9 mouse cellular contexts compared by ENCODE assay signal in the genomic region with DNA sequence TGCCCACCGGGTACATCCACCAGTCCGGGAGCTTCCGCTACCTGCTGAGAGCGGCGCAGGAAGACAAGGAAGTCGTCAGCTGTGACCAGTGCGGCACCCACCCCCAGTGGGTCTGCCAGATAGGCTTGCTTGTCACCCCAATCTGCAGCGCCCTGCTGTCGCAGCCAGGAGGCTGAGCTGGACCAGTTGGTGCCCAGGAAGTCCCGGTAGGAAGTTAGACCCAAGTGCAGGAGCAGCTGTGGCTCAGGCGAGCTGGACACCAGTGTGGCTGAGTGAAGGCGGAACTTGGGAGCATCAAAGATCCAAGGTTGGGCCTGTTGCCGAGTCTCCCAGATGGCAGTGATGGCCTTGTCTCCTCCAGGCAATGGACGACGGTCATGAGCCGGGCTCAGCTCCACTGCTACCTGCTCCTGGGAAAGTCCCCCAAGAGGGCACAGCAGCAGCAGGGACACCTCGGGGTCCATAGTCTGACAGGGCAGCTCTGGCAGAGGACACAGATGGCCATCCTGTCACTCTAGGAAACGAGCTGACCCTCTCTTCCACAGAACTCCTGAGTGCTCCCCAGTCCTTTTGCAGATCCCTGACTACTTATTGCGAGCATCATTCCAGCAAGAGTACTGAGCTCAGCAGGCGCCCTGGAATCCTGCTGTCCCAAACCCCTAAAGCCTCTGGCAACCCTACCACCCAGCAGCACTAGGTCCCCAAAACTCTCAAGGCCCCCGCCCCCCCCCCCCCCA. TPM values are rescaled to one million over a fixed set of nuclear protein-coding genes. Genes with fewer than 3 reads are reported as not detected.
DNase-seq lines count a peak whose midpoint lies in the region; ATAC-seq and TF ChIP-seq lines count a peak whose summit lies in the region.
"Had no signal": no experiment of that assay in that cellular context is flagged by ENCODE, and none has a peak within 500 bp of the region (broad histone marks: within the 10 kb centered on the region; RNA-seq: fewer than 3 reads in every experiment).

No protein-coding gene starts in this region.

- H3K4me3 ChIP-seq in gastrocnemius, adult 2 months, result peak overlapping the region; percentile 88
- peak overlapping the region; percentile 66 for H3K4me3 ChIP-seq in cortical plate, adult 2 months (ENCODE audit: insufficient read depth, low read length)
- peak overlapping the region; percentile 64 for H3K4me3 ChIP-seq in intestine, embryonic 15.5 days (replicated peaks)
- H3K4me3 ChIP-seq in neural tube, embryonic 12.5 days, result peak overlapping the region; percentile 50

- peak overlapping the region; percentile 91 for H3K4me2 ChIP-seq in intestine, embryonic 15.5 days (replicated peaks)
- peak overlapping the region; percentile 75 for H3K4me2 ChIP-seq in neural tube, embryonic 12.5 days (replicated peaks)

- TF ChIP-seq CTCF in gastrocnemius, adult 2 months (IDR thresholded peaks at IDR 0.05), result no peak
- no peak for TF ChIP-seq CTCF in cortical plate, adult 2 months (IDR thresholded peaks at IDR 0.05; ENCODE audit: extremely low read depth, insufficient read depth, low read length)

- H3K27ac ChIP-seq in gastrocnemius, adult 2 months, result peak overlapping the region; percentile 96
- no peak overlapping the region for H3K27ac ChIP-seq in cortical plate, adult 2 months (ENCODE audit: insufficient read depth, low read length)
- peak overlapping the region; percentile 46 for H3K27ac ChIP-seq in intestine, embryonic 15.5 days
- no peak overlapping the region for H3K27ac ChIP-seq in neural tube, embryonic 12.5 days

- no peak for ATAC-seq in intestine, embryonic 15.5 days
- no peak for ATAC-seq in neural tube, embryonic 12.5 days (ENCODE audit: low FRiP score, low read depth)

- WGBS in intestine, embryonic 15.5 days, result 49% methylated on average over 20 of the region's 21 CpGs
- WGBS in neural tube, embryonic 12.5 days, result 52% methylated on average over 21 of the region's 21 CpGs

- no peaks in the 10 kb centered on the region for H3K9me3 ChIP-seq in intestine, embryonic 15.5 days
- no peaks in the 10 kb centered on the region for H3K9me3 ChIP-seq in neural tube, embryonic 12.5 days

- intact Hi-C loops in gastrocnemius, adult 2 months (cut with DNase I), result no loop called here

- DNase-seq in gastrocnemius, adult 2 months, result peak; percentile 53
- DNase-seq in gastrocnemius, postnatal 10 days, result no peak
- peak; percentile 33 for DNase-seq in 3T3-L1 (ENCODE audit: low read depth, low spot score)
- no peak for DNase-seq in right cerebral cortex, postnatal 14 days
- DNase-seq in yolk sac, embryonic 10.5 days (ENCODE audit: low spot score), result no peak

- peaks cover 4% of the 10 kb centered on the region; the same call in 1 of the 2 replicates for H3K4me1 ChIP-seq in cortical plate, adult 2 months (ENCODE audit: control insufficient read depth, insufficient read depth, low read length)
- peaks cover 36% of the 10 kb centered on the region for H3K4me1 ChIP-seq in intestine, embryonic 15.5 days (replicated peaks)
- H3K4me1 ChIP-seq in neural tube, embryonic 12.5 days, result peaks cover 39% of the 10 kb centered on the region

- 0 out of 2 replicates have a peak, but pooled peaks cover 3% of the 10 kb centered on the region for H3K36me3 ChIP-seq in intestine, embryonic 15.5 days
- H3K36me3 ChIP-seq in neural tube, embryonic 12.5 days, result peaks cover 23% of the 10 kb centered on the region

- TF ChIP-seq POLR2A in cortical plate, adult 2 months (IDR thresholded peaks at IDR 0.05; ENCODE audit: extremely low read depth, insufficient read depth, low read length), result no peak

- peak overlapping the region; percentile 75 for H3K9ac ChIP-seq in intestine, embryonic 15.5 days
- H3K9ac ChIP-seq in neural tube, embryonic 12.5 days, result peak overlapping the region; percentile 71

- H3K27me3 ChIP-seq in intestine, embryonic 15.5 days (replicated peaks), result no peaks in the 10 kb centered on the region
- H3K27me3 ChIP-seq in neural tube, embryonic 12.5 days (replicated peaks), result no peaks in the 10 kb centered on the region
- H3K27me3 ChIP-seq: Patski had no signal

RNA-seq across cellular contexts. Expression of a gene that starts 0.5 kb away (rescaled TPM):
- 10 to 100 TPM; 12.8 to 15.9 TPM for total RNA-seq in gastrocnemius, adult 2 months (2021)
- 10 to 100 TPM; 16.6 to 21.4 TPM for total RNA-seq in gastrocnemius, postnatal 10 days (2021)
- polyA plus RNA-seq in cortical plate, adult 2 months (2012; rRNA removed), result 13.4 and 13.9 TPM in 2 replicates
- polyA plus RNA-seq in intestine, embryonic 15.5 days (2015; fragmentation: Nextera tagmentation; extraction: Ambion mirVana), result 20.6 and 23.5 TPM in 2 replicates
- 19.5 and 25.2 TPM in 2 replicates for polyA plus RNA-seq in neural tube, embryonic 12.5 days (2016; fragmentation: Nextera tagmentation; extraction: Ambion mirVana)

RNA-seq across cellular contexts. Expression of a gene that starts 0.5 kb away (rescaled TPM):
- total RNA-seq in gastrocnemius, adult 2 months (2021), result 10 to 100 TPM; 22.5 to 26.1 TPM
- 10 to 100 TPM; 19.1 to 20.8 TPM for total RNA-seq in gastrocnemius, postnatal 10 days (2021)
- polyA plus RNA-seq in cortical plate, adult 2 months (2012; rRNA removed), result 24.2 and 25.8 TPM in 2 replicates
- 6.9 and 9.0 TPM in 2 replicates for polyA plus RNA-seq in intestine, embryonic 15.5 days (2015; fragmentation: Nextera tagmentation; extraction: Ambion mirVana)
- 12.7 and 13.7 TPM in 2 replicates for polyA plus RNA-seq in neural tube, embryonic 12.5 days (2016; fragmentation: Nextera tagmentation; extraction: Ambion mirVana)

RNA-seq across cellular contexts. Expression of a gene that starts 3.1 kb away (rescaled TPM):
- 10 to 100 TPM; 35.3 to 37.6 TPM for total RNA-seq in gastrocnemius, adult 2 months (2021)
- 10 to 100 TPM; 32.5 to 33.9 TPM for total RNA-seq in gastrocnemius, postnatal 10 days (2021)
- 39.1 and 40.3 TPM in 2 replicates for polyA plus RNA-seq in cortical plate, adult 2 months (2012; rRNA removed)
- polyA plus RNA-seq in intestine, embryonic 15.5 days (2015; fragmentation: Nextera tagmentation; extraction: Ambion mirVana), result 22.7 and 27.5 TPM in 2 replicates
- polyA plus RNA-seq in neural tube, embryonic 12.5 days (2016; fragmentation: Nextera tagmentation; extraction: Ambion mirVana), result 22.0 and 22.9 TPM in 2 replicates

RNA-seq across cellular contexts. Expression of a gene that starts 8.0 kb away (rescaled TPM):
- total RNA-seq in gastrocnemius, adult 2 months (2021), result 100 to 1,000 TPM; 142 to 219 TPM
- 10 to 100 TPM; 73.4 to 94.4 TPM for total RNA-seq in gastrocnemius, postnatal 10 days (2021)
- 99.6 and 107 TPM in 2 replicates for polyA plus RNA-seq in cortical plate, adult 2 months (2012; rRNA removed)
- polyA plus RNA-seq in intestine, embryonic 15.5 days (2015; fragmentation: Nextera tagmentation; extraction: Ambion mirVana), result 44.0 and 46.7 TPM in 2 replicates
- polyA plus RNA-seq in neural tube, embryonic 12.5 days (2016; fragmentation: Nextera tagmentation; extraction: Ambion mirVana), result 33.7 and 37.8 TPM in 2 replicates

RNA-seq across cellular contexts. Expression of a gene that starts 15.1 kb away (rescaled TPM):
- 10 to 100 TPM in 1 of 2 experiments, 1 to 10 TPM in 1; 7.9 to 11.2 TPM for total RNA-seq in gastrocnemius, adult 2 months (2021)
- 10 to 100 TPM; 16.6 to 23.3 TPM for total RNA-seq in gastrocnemius, postnatal 10 days (2021)
- polyA plus RNA-seq in cortical plate, adult 2 months (2012; rRNA removed), result 215 and 217 TPM in 2 replicates
- polyA plus RNA-seq in intestine, embryonic 15.5 days (2015; fragmentation: Nextera tagmentation; extraction: Ambion mirVana), result 154 and 170 TPM in 2 replicates
- polyA plus RNA-seq in neural tube, embryonic 12.5 days (2016; fragmentation: Nextera tagmentation; extraction: Ambion mirVana), result 90.2 and 93.0 TPM in 2 replicates

Comparison
In these comparisons a context has a peak if more than half of its experiments do, and no peak if none do; other contexts are left out.
1. DNase-seq: peak in gastrocnemius, adult 2 months (single experiment) and 3T3-L1 (single experiment); none in gastrocnemius, postnatal 10 days (single experiment), right cerebral cortex, postnatal 14 days (single experiment) and yolk sac, embryonic 10.5 days (single experiment).
2. H3K27ac ChIP-seq: peak in gastrocnemius, adult 2 months (single experiment) and intestine, embryonic 15.5 days (single experiment); none in cortical plate, adult 2 months (single experiment) and neural tube, embryonic 12.5 days (single experiment).
3. Peak in every context shown above with its lines, with median percentiles within 50 percentile points of each other: H3K4me3 ChIP-seq.